Mouse (Mus musculus) v-Abl transformed pro-B cells (cell line): ENCODE data around the gene Hspbap1.

Experiments
- in situ Hi-C, 2 experiments: fragments of 400-800 bp; cut with MboI; formaldehyde crosslinking; loops; one replicate each; pipeline ENCODE4 v1.15.1; 2025; ENCODE audit not compliant: unreplicated experiment in 2 of 2

The Hspbap1 gene

GRCm38 (mm10) chr16:35759401-35759800 is 10.8 kb upstream of the Hspbap1 start:
- in situ Hi-C loops, result no loop called here

- in situ Hi-C loops, result loop anchor here in 1 of 2 experiments (10.0 kb wide), 1 partner anchor 1081 kb away; no protein-coding TSS in a partner anchor
These were observed 6.4 kb upstream of the Hspbap1 start for GRCm38 (mm10) chr16:35763590-35764296.

GRCm38 (mm10) chr16:35764941-35765340 is 5.2 kb upstream of the Hspbap1 start:
- in situ Hi-C loops, result loop anchor here in 1 of 2 experiments (10.0 kb wide), 1 partner anchor 1080 kb away; no protein-coding TSS in a partner anchor

- in situ Hi-C loops, result loop anchor here in 1 of 2 experiments (10.0 kb wide), 1 partner anchor 1079 kb away; no protein-coding TSS in a partner anchor
These were observed 4.7 kb upstream of the Hspbap1 start for GRCm38 (mm10) chr16:35765449-35765848.

- in situ Hi-C loops, result loop anchor here in 1 of 2 experiments (10.0 kb wide), 1 partner anchor 1078 kb away; no protein-coding TSS in a partner anchor
These were observed 3.8 kb upstream of the Hspbap1 start for GRCm38 (mm10) chr16:35766366-35766765.

- in situ Hi-C loops, result loop anchor here in 1 of 2 experiments (10.0 kb wide), 1 partner anchor 1076 kb away; no protein-coding TSS in a partner anchor
These were observed 1.7 kb upstream of the Hspbap1 start for GRCm38 (mm10) chr16:35768469-35768784.

GRCm38 (mm10) chr16:35768785-35769642 is 1.2 kb upstream of the Hspbap1 start, which contains the start of gene Dirc2:
TSS of gene Dirc2 (minus strand) at chr16:35769356.
- in situ Hi-C loops, result loop anchor here in 1 of 2 experiments (10.0 kb wide), 1 partner anchor 1076 kb away; no protein-coding TSS in a partner anchor

GRCm38 (mm10) chr16:35771141-35771540 is 966 bp downstream of the Hspbap1 start:
- in situ Hi-C loops, result loop anchor here in 1 of 2 experiments (5.0 kb wide), 2 partner anchors 34 to 46 kb away; no protein-coding TSS in a partner anchor

- in situ Hi-C loops, result loop anchor here in 1 of 2 experiments (5.0 kb wide), 2 partner anchors 34 to 46 kb away; no protein-coding TSS in a partner anchor
These were observed 1.4 kb downstream of the Hspbap1 start for GRCm38 (mm10) chr16:35771606-35772005.

GRCm38 (mm10) chr16:35772598-35772997 is 2.4 kb downstream of the Hspbap1 start:
- in situ Hi-C loops, result loop anchor here in 1 of 2 experiments (5.0 kb wide), 2 partner anchors 35 to 45 kb away; no protein-coding TSS in a partner anchor

- in situ Hi-C loops, result loop anchor here in 1 of 2 experiments (5.0 kb wide), 2 partner anchors 39 to 41 kb away; no protein-coding TSS in a partner anchor
These were observed 5.7 kb downstream of the Hspbap1 start for GRCm38 (mm10) chr16:35775835-35776234.

GRCm38 (mm10) chr16:35776737-35777136 is 6.6 kb downstream of the Hspbap1 start:
- in situ Hi-C loops, result loop anchor here in 1 of 2 experiments (5.0 kb wide), 2 partner anchors 39 to 41 kb away; no protein-coding TSS in a partner anchor

- in situ Hi-C loops, result loop anchor here in 1 of 2 experiments (5.0 kb wide), 2 partner anchors 40 kb away; no protein-coding TSS in a partner anchor
These were observed 7.6 kb downstream of the Hspbap1 start for GRCm38 (mm10) chr16:35777768-35778167.

GRCm38 (mm10) chr16:35779681-35780080 is 9.5 kb downstream of the Hspbap1 start:
- in situ Hi-C loops, result loop anchor here in 1 of 2 experiments (5.0 kb wide), 2 partner anchors 38 to 42 kb away; no protein-coding TSS in a partner anchor

GRCm38 (mm10) chr16:35781096-35781495 is 10.9 kb downstream of the Hspbap1 start:
- in situ Hi-C loops, result no loop called here

- in situ Hi-C loops, result no loop called here
These were observed 11.5 kb downstream of the Hspbap1 start for GRCm38 (mm10) chr16:35781651-35782050.

- in situ Hi-C loops, result no loop called here
These were observed 12.5 kb downstream of the Hspbap1 start for GRCm38 (mm10) chr16:35782451-35783206.

- in situ Hi-C loops, result no loop called here
These were observed 13.0 kb downstream of the Hspbap1 start for GRCm38 (mm10) chr16:35783207-35783573.

- in situ Hi-C loops, result no loop called here
These were observed 14.1 kb downstream of the Hspbap1 start for GRCm38 (mm10) chr16:35784134-35784725.
